Mouse (Mus musculus) liver, embryonic 18 days (tissue): ENCODE results near the gene Glis2. TPM values are rescaled to one million over a fixed set of nuclear protein-coding genes. Genes with fewer than 3 reads are reported as not detected.

Experiments used
- polyA plus RNA-seq: library from polyadenylated mRNA; depleted of rRNA; stranded (reverse); fragments of >200 nt; gene quantifications from 2 replicates; pipeline ENCODE4 v1.2.3, GENCODE M21; 2012; rRNA removed

Gene Glis2
- polyA plus RNA-seq = 2.6 and 3.2 TPM in 2 replicates

DNA sequence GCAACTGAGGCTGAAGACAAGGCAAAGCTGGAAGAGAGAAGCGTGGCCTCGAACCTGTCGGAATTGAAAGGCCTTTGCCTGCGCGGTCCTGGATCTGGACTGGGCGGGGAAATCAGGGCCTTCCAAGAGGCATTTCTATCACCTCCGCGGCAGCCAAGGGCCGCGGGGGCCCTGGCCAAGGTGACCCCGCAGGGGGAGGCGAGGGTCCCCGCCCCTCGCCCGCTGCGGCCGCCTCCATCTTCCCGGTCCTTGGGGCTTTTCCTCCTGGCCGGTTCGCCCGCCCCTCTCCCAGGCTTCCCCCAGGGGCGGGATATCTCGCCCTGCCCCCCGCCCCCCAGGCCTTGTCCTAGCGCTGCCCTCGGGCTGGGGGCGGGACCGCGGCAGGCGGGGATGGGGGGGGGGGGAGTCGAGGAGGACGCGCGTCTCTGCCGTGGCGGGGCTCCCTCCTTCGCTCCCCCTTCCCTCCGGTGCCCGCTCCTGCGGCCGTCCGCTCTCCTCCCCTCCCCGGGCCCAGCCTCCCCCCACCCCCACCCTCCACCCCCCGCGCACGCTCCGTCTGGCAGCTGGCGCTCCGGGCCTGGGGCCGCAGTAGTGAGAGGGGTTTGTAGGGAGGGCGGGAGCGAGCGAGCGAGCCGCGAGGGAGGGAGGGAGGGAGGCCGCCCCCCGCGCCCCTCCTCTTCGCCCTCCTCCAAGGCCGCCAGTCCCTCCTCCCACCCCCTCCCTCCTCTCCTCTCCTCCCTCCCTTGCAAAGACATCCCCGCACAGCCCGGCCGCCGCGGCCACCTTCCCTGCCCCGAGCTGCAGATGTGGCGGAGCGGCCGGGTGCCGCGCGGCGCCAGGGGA lies at the start of gene Glis2:
TSS of gene Glis2 (plus strand) at position 743 of the 843 bp plus-strand sequence.

DNA sequence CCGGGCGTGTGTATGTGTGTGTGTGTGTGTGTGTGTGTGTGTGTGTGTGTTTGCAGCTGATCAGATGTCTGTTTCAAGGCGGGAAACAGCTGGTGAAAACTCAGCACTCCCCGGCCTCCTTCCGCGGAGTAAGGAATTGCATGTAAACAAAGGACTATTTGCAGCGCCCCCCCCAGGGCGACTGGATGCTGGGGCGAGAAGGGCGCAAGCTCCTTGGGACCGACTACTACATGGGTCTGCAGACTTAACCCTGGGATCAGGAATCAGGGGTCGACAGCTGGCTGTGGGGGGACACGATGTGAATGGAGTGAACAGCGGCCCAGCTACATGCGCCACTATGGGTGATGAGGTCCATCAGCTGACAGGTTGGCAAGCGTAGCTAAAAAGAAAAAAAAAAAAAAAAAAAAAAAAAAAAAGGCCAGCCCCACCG lies 34.8 kb upstream of the Glis2 start, which contains the start of gene Tfap4:
TSS of gene Tfap4 (minus strand) at position 140 of the 430 bp plus-strand sequence.

DNA sequence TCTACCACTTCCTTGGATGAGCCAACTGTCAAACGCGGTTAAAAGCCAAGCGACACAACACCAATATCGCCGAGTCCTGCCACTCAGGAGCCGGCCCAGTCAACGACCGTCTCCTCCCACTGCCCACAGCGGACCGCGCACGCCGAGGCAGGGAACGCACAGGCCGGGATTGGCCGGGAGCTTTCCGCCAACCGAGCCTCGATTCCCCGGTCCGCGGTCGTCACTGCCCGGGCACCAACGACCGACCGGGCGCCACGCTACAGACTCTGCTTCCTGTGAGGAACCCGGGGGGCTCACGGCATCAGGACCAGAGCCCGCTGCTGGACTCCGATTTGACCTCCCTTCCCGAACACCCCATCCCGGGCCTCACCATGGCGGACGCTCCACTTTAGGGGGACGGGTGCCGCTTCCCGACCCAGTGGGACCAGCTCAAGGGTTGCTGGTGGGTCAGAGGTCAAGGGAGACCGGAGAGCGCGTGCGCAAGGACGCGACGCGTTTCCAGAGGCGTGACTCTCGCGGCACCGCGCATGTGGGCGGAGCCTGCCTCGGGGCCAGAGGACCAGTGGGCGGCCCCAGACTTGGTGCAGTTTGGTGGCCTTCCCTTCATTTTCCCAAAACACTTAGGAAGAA lies 30.1 kb downstream of the Glis2 start, which contains the start of gene Pam16:
TSS of gene Pam16 (minus strand) at position 508 of the 630 bp plus-strand sequence.

DNA sequence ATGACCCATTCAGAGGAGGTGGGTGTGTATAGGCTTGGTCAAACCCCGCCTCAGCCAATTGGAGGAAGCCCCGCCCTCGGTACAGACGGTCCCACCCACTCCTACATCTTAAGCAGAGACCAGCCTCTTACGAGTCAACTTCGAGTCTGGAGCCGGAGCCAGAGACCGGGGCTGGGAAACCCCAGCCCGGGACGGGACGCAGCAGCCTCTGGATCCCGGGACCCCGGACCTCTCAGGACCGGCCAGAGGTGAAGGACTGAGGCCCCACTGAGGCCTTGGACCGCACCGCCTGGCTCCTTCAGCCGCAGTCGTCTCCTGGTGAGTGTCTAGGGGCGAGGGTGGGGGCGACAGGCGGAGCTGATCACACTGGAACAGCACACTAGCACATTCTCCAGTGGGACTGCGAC lies 45.3 kb downstream of the Glis2 start, which contains the start of the genes Vasn and Dnaja3:
TSS of gene Vasn (plus strand) at position 111 of the 407 bp plus-strand sequence.
TSS of gene Dnaja3 (plus strand) at position 159 of the 407 bp plus-strand sequence.

Other genes with a start within 250 kb of the Glis2 start
- gene Adcy9, start 174.2 kb upstream of the Glis2 start, polyA plus RNA-seq = 0.87 and 1.1 TPM in 2 replicates
- 0.95 and 1.4 TPM in 2 replicates for gene Srl, start 52.9 kb upstream of the Glis2 start, polyA plus RNA-seq
- 4.6 and 5.9 TPM in 2 replicates for gene Tfap4, start 34.9 kb upstream of the Glis2 start, polyA plus RNA-seq
- 45.0 and 46.2 TPM in 2 replicates for gene Pam16, start 30.3 kb downstream of the Glis2 start, polyA plus RNA-seq
- 3.3 and 3.4 TPM in 2 replicates for gene Vasn, start 45.2 kb downstream of the Glis2 start, polyA plus RNA-seq
- gene Dnaja3, start 45.3 kb downstream of the Glis2 start, polyA plus RNA-seq = 27.3 and 29.4 TPM in 2 replicates
- 14.0 and 17.4 TPM in 2 replicates for gene Coro7, start 85.1 kb downstream of the Glis2 start, polyA plus RNA-seq
- gene Nmral1, start 124.6 kb downstream of the Glis2 start, polyA plus RNA-seq = 24.5 and 25.0 TPM in 2 replicates
- gene Hmox2, start 131.6 kb downstream of the Glis2 start, polyA plus RNA-seq = 35.6 and 37.3 TPM in 2 replicates
- 37.2 and 40.6 TPM in 2 replicates for gene Cdip1, start 195.6 kb downstream of the Glis2 start, polyA plus RNA-seq
- not detected in 2 replicates for gene 4930562C15Rik, start 240.7 kb downstream of the Glis2 start, polyA plus RNA-seq